Mouse (Mus musculus) erythroblast, embryonic 14.5 days (primary cell): ENCODE data around the gene Gpr156.

ENCODE experiments used
- GATA1 ChIP-seq: IDR thresholded peaks from 2 replicates; pipeline ENCODE4 v1.6.1; 2012; ENCODE audit warnings: low read length, inconsistent platforms, mixed read lengths
- TAL1 ChIP-seq: IDR thresholded peaks from 3 replicates; pipeline ENCODE4 v1.6.1; 2012; ENCODE audit warnings: low read length, inconsistent platforms, mixed read lengths

- TF ChIP-seq TAL1: no peak
- no peak for TF ChIP-seq GATA1
Observed at GRCm38 (mm10) chr16:37989796-37990195, 73.5 kb downstream of the Gpr156 start.
